Mouse (Mus musculus) liver, postnatal 0 days (tissue): ENCODE results near the gene Ube2n.

ENCODE experiments used
- CTCF ChIP-seq: sonication (generic); IDR thresholded peaks from 2 replicates; pipeline ENCODE4 v1.5.1; 2016; ENCODE audit warnings: antibody characterized with exemption, low read depth
- EP300 ChIP-seq: IDR thresholded peaks from 2 replicates; pipeline ENCODE4 v1.6.1; 2016; ENCODE audit warnings: antibody characterized with exemption, low read depth, mild to moderate bottlenecking

DNA sequence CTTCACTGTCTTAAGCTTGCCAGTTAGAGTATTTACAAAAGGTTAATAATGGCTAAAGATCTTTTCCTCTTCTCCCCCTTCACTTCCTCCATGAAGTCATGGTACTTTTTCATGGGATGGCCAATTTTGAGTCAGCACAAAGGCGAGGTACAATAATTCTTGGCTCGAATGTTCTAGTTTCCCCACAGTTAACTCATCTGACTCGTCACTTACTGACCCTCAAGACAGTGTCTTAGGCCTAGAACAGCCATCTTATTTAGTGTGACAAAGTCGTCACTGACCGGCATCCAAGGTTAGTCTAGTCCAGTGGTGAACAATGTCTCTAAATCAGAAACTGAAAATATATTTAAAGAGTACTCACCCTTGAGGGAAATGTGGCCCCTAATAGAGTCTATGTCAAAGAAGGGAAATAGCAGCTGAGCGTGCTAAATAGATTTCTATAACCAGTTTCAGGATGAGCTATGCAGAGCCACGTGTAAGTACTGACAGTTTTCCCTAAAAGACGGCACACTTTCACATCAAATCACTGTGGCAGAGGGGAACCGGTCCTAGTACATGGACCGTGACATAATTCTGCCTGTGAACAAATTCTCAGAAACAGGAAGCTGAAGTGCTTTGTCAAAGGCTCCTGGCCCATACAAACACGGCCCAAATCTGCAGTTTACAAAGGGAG lies 33.3 kb downstream of the Ube2n start:
- no peak for TF ChIP-seq EP300
- no peak for TF ChIP-seq CTCF
